8 mouse cellular contexts compared by ENCODE assay signal in the genomic region with DNA sequence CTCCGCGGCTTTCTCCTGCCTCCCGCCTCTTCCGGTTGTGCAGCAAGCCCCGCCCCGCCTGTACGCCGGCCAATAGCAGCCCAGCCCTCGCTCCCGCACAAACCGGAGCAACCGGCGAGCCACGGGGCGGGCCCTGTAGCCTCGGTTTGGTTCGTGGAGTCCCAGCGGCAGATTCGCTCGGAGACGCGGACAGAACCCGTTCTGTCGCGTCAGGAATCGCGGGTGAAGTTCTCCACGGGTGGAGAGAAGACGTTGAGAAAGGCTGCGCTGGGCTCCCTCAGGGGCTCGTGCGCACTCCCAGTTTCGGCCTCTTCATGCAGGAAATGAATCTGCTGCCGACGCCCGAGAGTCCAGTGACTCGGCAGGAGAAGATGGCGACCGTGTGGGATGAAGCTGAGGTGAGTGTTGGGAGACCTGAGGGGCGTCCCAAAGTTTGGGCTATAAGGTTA. TPM values are rescaled to one million over a fixed set of nuclear protein-coding genes. Genes with fewer than 3 reads are reported as not detected.
DNase-seq lines count a peak whose midpoint lies in the region; ATAC-seq lines count a peak whose summit lies in the region.

Gene Psmc3, plus strand, starts transcription at position 76 of the 449 bp plus-strand sequence.

- peaks cover 19% of the 10 kb centered on the region for H3K4me1 ChIP-seq in heart, embryonic 13.5 days
- peaks cover 35% of the 10 kb centered on the region for H3K4me1 ChIP-seq in liver, embryonic 12.5 days
- H3K4me1 ChIP-seq in stomach, embryonic 15.5 days = peaks cover 7% of the 10 kb centered on the region

- peaks cover 46% of the 10 kb centered on the region for H3K36me3 ChIP-seq in heart, embryonic 13.5 days
- H3K36me3 ChIP-seq in liver, embryonic 12.5 days = peaks cover 42% of the 10 kb centered on the region
- peaks cover 37% of the 10 kb centered on the region for H3K36me3 ChIP-seq in stomach, embryonic 15.5 days

- H3K4me3 ChIP-seq in heart, embryonic 13.5 days = peak within 1 kb of the TSS; percentile 89
- peak within 1 kb of the TSS; percentile 93 for H3K4me3 ChIP-seq in liver, embryonic 12.5 days
- peak within 1 kb of the TSS; percentile 79 for H3K4me3 ChIP-seq in stomach, embryonic 15.5 days (replicated peaks)

- peak; percentile 99 for ATAC-seq in erythroid progenitor cell, adult 5-6 weeks (replicated peaks; ENCODE audit: low FRiP score, poor library complexity, severe bottlenecking)
- ATAC-seq in heart, embryonic 13.5 days (ENCODE audit: extremely low read depth, insufficient number of reproducible peaks, low FRiP score, low TSS enrichment) = peak; percentile 95
- peak; percentile 98 for ATAC-seq in liver, embryonic 12.5 days
- ATAC-seq in stomach, embryonic 15.5 days (ENCODE audit: insufficient read depth, low FRiP score, low read depth) = peak; percentile 98

- peak; percentile 94 for DNase-seq in CD4-positive helper T cell, adult 2 months (ENCODE audit: low read depth, low spot score)
- DNase-seq in brain, embryonic 18.5 days (ENCODE audit: low read depth, low spot score) = peak; percentile 87
- peak; percentile 99 for DNase-seq in kidney, postnatal 10 days
- peak; percentile 88 to 91 for DNase-seq in natural killer cell, adult 2 months (ENCODE audit: low spot score in 2 of 2)

- WGBS in heart, embryonic 13.5 days = under 1% methylated on average over 40 of the region's 40 CpGs
- under 1% methylated on average over 40 of the region's 40 CpGs for WGBS in liver, embryonic 12.5 days (ENCODE audit: insufficient replicate concordance)
- WGBS in stomach, embryonic 15.5 days = 0% methylated on average over 40 of the region's 40 CpGs

- no peaks in the 10 kb centered on the region for H3K27me3 ChIP-seq in heart, embryonic 13.5 days (replicated peaks)
- H3K27me3 ChIP-seq in liver, embryonic 12.5 days (replicated peaks) = no peaks in the 10 kb centered on the region
- H3K27me3 ChIP-seq in stomach, embryonic 15.5 days (replicated peaks) = no peaks in the 10 kb centered on the region

- peak within 1 kb of the TSS; percentile 94 for H3K9ac ChIP-seq in heart, embryonic 13.5 days
- H3K9ac ChIP-seq in liver, embryonic 12.5 days = peak within 1 kb of the TSS; percentile 90
- peak within 1 kb of the TSS; percentile 73 for H3K9ac ChIP-seq in stomach, embryonic 15.5 days

- H3K27ac ChIP-seq in heart, embryonic 13.5 days (replicated peaks) = peak within 1 kb of the TSS; percentile 79
- peak within 1 kb of the TSS; percentile 81 for H3K27ac ChIP-seq in liver, embryonic 12.5 days
- peak within 1 kb of the TSS; percentile 88 for H3K27ac ChIP-seq in stomach, embryonic 15.5 days

- no peaks in the 10 kb centered on the region for H3K9me3 ChIP-seq in heart, embryonic 13.5 days
- no peaks in the 10 kb centered on the region for H3K9me3 ChIP-seq in liver, embryonic 12.5 days (replicated peaks)
- H3K9me3 ChIP-seq in stomach, embryonic 15.5 days = no peaks in the 10 kb centered on the region

- H3K4me2 ChIP-seq in heart, embryonic 13.5 days = peak within 1 kb of the TSS; percentile 83
- H3K4me2 ChIP-seq in liver, embryonic 12.5 days = peak within 1 kb of the TSS; percentile 84
- peak within 1 kb of the TSS; percentile 82 for H3K4me2 ChIP-seq in stomach, embryonic 15.5 days

RNA-seq across cellular contexts. Expression of gene Psmc3, which starts in this region (rescaled TPM):
- total RNA-seq in erythroid progenitor cell, adult 5-6 weeks (2015; ENCODE audit: low replicate concordance) = 56.2 and 85.4 TPM in 2 replicates
- 101 and 248 TPM in 2 replicates for total RNA-seq in erythroid progenitor cell, adult 5-6 weeks (2017; ENCODE audit: low replicate concordance)
- polyA plus RNA-seq in heart, embryonic 13.5 days (2015; fragmentation: Nextera tagmentation; extraction: Ambion mirVana) = 226 and 239 TPM in 2 replicates
- 220 and 223 TPM in 2 replicates for polyA plus RNA-seq in liver, embryonic 12.5 days (2016; fragmentation: Nextera tagmentation; extraction: Ambion mirVana)
- polyA plus RNA-seq in stomach, embryonic 15.5 days (2015; fragmentation: Nextera tagmentation; extraction: Ambion mirVana) = 225 and 243 TPM in 2 replicates

Comparison
In these comparisons a context has a peak if more than half of its experiments do, and no peak if none do; other contexts are left out.
1. Peak in every context shown above with its lines: DNase-seq, ATAC-seq, H3K4me3 ChIP-seq and H3K27ac ChIP-seq.